Mouse (Mus musculus) embryonic fibroblast, embryonic 13.5 days (primary cell): Measurements from ENCODE around the gene Anks4b. TPM values are rescaled to one million over a fixed set of nuclear protein-coding genes. Genes with fewer than 3 reads are reported as not detected.

Experiments used
- H3K27ac ChIP-seq: 2 replicates; pipeline ENCODE4 v1.5.1; 2012; ENCODE audit warnings: low read length, control low read depth, inconsistent platforms; ENCODE audit not compliant: insufficient read depth
- H3K4me1 ChIP-seq: 2 replicates; pipeline ENCODE4 v1.6.1; 2011; ENCODE audit warnings: low read length; ENCODE audit not compliant: control insufficient read depth, insufficient read depth
- H3K4me3 ChIP-seq: 2 replicates; pipeline ENCODE4 v1.5.1; 2011; ENCODE audit warnings: mild to moderate bottlenecking, control low read depth, low read length; ENCODE audit not compliant: insufficient read depth
- CTCF ChIP-seq: IDR thresholded peaks from 2 replicates; pipeline ENCODE4 v1.5.1; 2011; ENCODE audit warnings: mild to moderate bottlenecking, control low read depth, low read length, moderate library complexity, borderline replicate concordance; ENCODE audit not compliant: insufficient read depth
- POLR2A ChIP-seq: IDR thresholded peaks from 2 replicates; pipeline ENCODE4 v1.6.1; 2011; ENCODE audit warnings: low read depth, mild to moderate bottlenecking, control low read depth, low read length, moderate library complexity
- polyA plus RNA-seq: library from polyadenylated mRNA; stranded (reverse); fragments of >200 nt; gene quantifications from 2 replicates; pipeline ENCODE4 v1.2.4, GENCODE M21; 2011; ENCODE audit warnings: low read depth; ENCODE audit not compliant: missing spikeins, insufficient read length

Anks4b gene
- not detected in 2 replicates for polyA plus RNA-seq

GRCm38 (mm10) chr7:120173603-120174244 lies at the start of gene Anks4b:
TSS of gene Anks4b (plus strand) at chr7:120173858.
- Histone ChIP-seq H3K4me1 (no peaks in the 10 kb centered on the region), H3K27ac (no peak within 1 kb of the TSS), H3K4me3 (no peak within 1 kb of the TSS)
- no peak for TF ChIP-seq CTCF
- TF ChIP-seq POLR2A: no peak

GRCm38 (mm10) chr7:120124844-120125243 lies 48.8 kb upstream of the Anks4b start:
- peaks cover 7% of the 10 kb centered on the region for H3K4me1 ChIP-seq
- peak; percentile 62 for TF ChIP-seq CTCF
- no peak for TF ChIP-seq POLR2A
- no peak overlapping the region for H3K4me3 ChIP-seq
- H3K27ac ChIP-seq: no peak overlapping the region

GRCm38 (mm10) chr7:120126976-120127685 lies 46.5 kb upstream of the Anks4b start:
- no peak for TF ChIP-seq POLR2A
- no peak for TF ChIP-seq CTCF
- peaks cover 7% of the 10 kb centered on the region for H3K4me1 ChIP-seq
- no peak overlapping the region for H3K4me3 ChIP-seq
- no peak overlapping the region for H3K27ac ChIP-seq

GRCm38 (mm10) chr7:120127686-120128059 lies 46.0 kb upstream of the Anks4b start:
- no peak for TF ChIP-seq POLR2A
- TF ChIP-seq CTCF: no peak
- no peak overlapping the region for H3K4me3 ChIP-seq
- no peak overlapping the region for H3K27ac ChIP-seq
- H3K4me1 ChIP-seq: peaks cover 7% of the 10 kb centered on the region

- no peak overlapping the region for H3K27ac ChIP-seq
- no peak for TF ChIP-seq CTCF
- TF ChIP-seq POLR2A: no peak
Measured at GRCm38 (mm10) chr7:120128951-120129350, 44.7 kb upstream of the Anks4b start.

GRCm38 (mm10) chr7:120142743-120143142 lies 30.9 kb upstream of the Anks4b start:
- Histone ChIP-seq H3K4me1 (no peaks in the 10 kb centered on the region), H3K4me3 (no peak overlapping the region), H3K27ac (no peak overlapping the region)
- TF ChIP-seq POLR2A (no peak), CTCF (no peak)

More at GRCm38 (mm10) chr7:120128951-120129350, 44.7 kb upstream of the Anks4b start:
- Histone ChIP-seq H3K4me3 (no peak overlapping the region), H3K4me1 (peaks cover 7% of the 10 kb centered on the region)

GRCm38 (mm10) chr7:120145191-120145590 lies 28.5 kb upstream of the Anks4b start, which contains the start of gene Zp2:
TSS of gene Zp2 (minus strand) at chr7:120145291.
- TF ChIP-seq POLR2A: no peak
- no peak for TF ChIP-seq CTCF
- H3K27ac ChIP-seq: no peak within 1 kb of the TSS
- H3K4me1 ChIP-seq: no peaks in the 10 kb centered on the region
- no peak within 1 kb of the TSS for H3K4me3 ChIP-seq

GRCm38 (mm10) chr7:120150257-120150656 lies 23.4 kb upstream of the Anks4b start:
- Histone ChIP-seq H3K27ac (no peak overlapping the region), H3K4me3 (no peak overlapping the region), H3K4me1 (no peaks in the 10 kb centered on the region)
- TF ChIP-seq POLR2A (no peak), CTCF (no peak)

GRCm38 (mm10) chr7:120150898-120151297 lies 22.8 kb upstream of the Anks4b start:
- no peak for TF ChIP-seq POLR2A
- TF ChIP-seq CTCF: no peak
- no peak overlapping the region for H3K4me3 ChIP-seq
- H3K27ac ChIP-seq: no peak overlapping the region
- H3K4me1 ChIP-seq: no peaks in the 10 kb centered on the region

GRCm38 (mm10) chr7:120156841-120157409 lies 16.7 kb upstream of the Anks4b start:
- no peak for TF ChIP-seq CTCF
- no peak for TF ChIP-seq POLR2A
- no peak overlapping the region for H3K4me3 ChIP-seq
- no peaks in the 10 kb centered on the region for H3K4me1 ChIP-seq
- H3K27ac ChIP-seq: no peak overlapping the region
